Mouse (Mus musculus) G1E (cell line): ENCODE measurements around the gene Lsamp.

Experiments used
- CTCF ChIP-seq: IDR thresholded peaks from 2 replicates; pipeline ENCODE4 v1.5.1; 2012; ENCODE audit warnings: low read depth, low read length, inconsistent platforms, mixed read lengths
- TAL1 ChIP-seq: conservative IDR thresholded peaks from 2 replicates; pipeline ENCODE4 v1.6.1; 2012; ENCODE audit warnings: low read depth, low read length, inconsistent platforms, mixed read lengths

DNA sequence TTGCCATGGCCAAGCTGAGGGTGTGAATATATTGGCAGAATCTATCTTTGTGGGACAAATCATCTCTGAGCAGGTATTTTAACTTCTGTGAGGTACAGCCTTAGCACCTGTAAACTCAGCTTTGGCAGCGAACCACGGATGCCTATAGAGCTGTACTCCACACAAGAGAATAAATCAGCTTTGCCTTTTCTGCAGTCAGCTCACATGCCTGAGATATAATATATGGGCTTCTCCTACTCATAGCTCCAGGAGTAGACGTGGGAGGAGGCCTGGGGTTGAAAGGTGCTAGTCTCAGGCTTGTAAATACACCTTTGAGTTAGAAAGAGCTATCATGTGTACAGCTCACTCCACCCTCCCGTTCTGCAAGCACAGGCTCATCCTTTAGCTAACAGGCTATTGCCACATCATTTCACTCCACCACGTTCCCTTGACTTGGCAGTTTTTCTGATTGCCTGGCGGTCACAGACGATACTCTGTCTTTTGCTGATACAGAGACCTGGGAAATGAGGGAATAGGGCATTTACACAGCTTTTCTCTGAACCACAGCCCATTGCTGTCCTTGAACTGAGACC is 344.2 kb downstream of the Lsamp start:
- TF ChIP-seq TAL1 (no peak), CTCF (no peak)
